In genomic region chr13:60358408-60359060, GRCm38 (mm10) we compare ENCODE assay signal across 11 mouse cellular contexts.
DNase-seq lines count a peak whose midpoint lies in the region; ATAC-seq and TF ChIP-seq lines count a peak whose summit lies in the region.
"Had no signal": no experiment of that assay in that cellular context is flagged by ENCODE, and none has a peak within 500 bp of the region (broad histone marks: within the 10 kb centered on the region; RNA-seq: fewer than 3 reads in every experiment).

No protein-coding gene starts in this region.

- peak; percentile 18 for DNase-seq in forebrain, embryonic 11.5 days (ENCODE audit: low spot score)
- DNase-seq in testis, postnatal 14 days (ENCODE audit: low spot score), result peak; percentile 11
- no peak for DNase-seq in testis, postnatal 10 days (ENCODE audit: low spot score)
- peak; percentile 19 for DNase-seq in stomach, postnatal 0 days (ENCODE audit: low spot score)
- no peak for DNase-seq in layer of hippocampus, postnatal 25 days (ENCODE audit: extremely low spot score in 1 of 2, low spot score in 1 of 2)
- no peak for DNase-seq in yolk sac, embryonic 10.5 days (ENCODE audit: low spot score)
- DNase-seq: cerebellum, adult 8-10 months had no signal

- no peak overlapping the region for H3K9ac ChIP-seq in forebrain, embryonic 11.5 days (ENCODE audit: low read length)
- H3K9ac ChIP-seq in forebrain, embryonic 13.5 days, result no peak overlapping the region
- no peak overlapping the region for H3K9ac ChIP-seq in intestine, embryonic 15.5 days
- H3K9ac ChIP-seq in stomach, postnatal 0 days (ENCODE audit: low read length), result no peak overlapping the region
- H3K9ac ChIP-seq: hindbrain, embryonic 15.5 days; midbrain, embryonic 15.5 days had no signal

- H3K36me3 ChIP-seq in forebrain, embryonic 11.5 days (ENCODE audit: control insufficient read depth, insufficient read depth, low read length), result no peaks in the 10 kb centered on the region
- H3K36me3 ChIP-seq in forebrain, embryonic 13.5 days (ENCODE audit: poor library complexity, severe bottlenecking), result no peaks in the 10 kb centered on the region
- H3K36me3 ChIP-seq in intestine, embryonic 15.5 days, result no peaks in the 10 kb centered on the region
- no peaks in the 10 kb centered on the region for H3K36me3 ChIP-seq in stomach, postnatal 0 days (ENCODE audit: control insufficient read depth, insufficient read depth, low read length)
- H3K36me3 ChIP-seq: hindbrain, embryonic 15.5 days; midbrain, embryonic 15.5 days had no signal

- H3K4me2 ChIP-seq in forebrain, embryonic 11.5 days (ENCODE audit: low read depth, low read length, severe bottlenecking), result no peak overlapping the region
- no peak overlapping the region for H3K4me2 ChIP-seq in forebrain, embryonic 13.5 days
- H3K4me2 ChIP-seq in intestine, embryonic 15.5 days (replicated peaks), result no peak overlapping the region
- no peak overlapping the region for H3K4me2 ChIP-seq in stomach, postnatal 0 days (replicated peaks; ENCODE audit: low read depth)
- H3K4me2 ChIP-seq: hindbrain, embryonic 15.5 days; midbrain, embryonic 15.5 days had no signal

- TF ChIP-seq CTCF in stomach, postnatal 0 days (IDR thresholded peaks at IDR 0.05; ENCODE audit: low read depth), result no peak

- no peak for ATAC-seq in forebrain, embryonic 11.5 days (replicated peaks; ENCODE audit: low FRiP score)
- ATAC-seq in forebrain, embryonic 13.5 days, result no peak
- ATAC-seq in intestine, embryonic 15.5 days, result peak; percentile 92
- peak; percentile 83; the same call in 1 of the 2 replicates for ATAC-seq in stomach, postnatal 0 days (ENCODE audit: low FRiP score, low TSS enrichment)
- ATAC-seq: midbrain, embryonic 15.5 days had no signal

- 88% methylated on average over 7 of the region's 7 CpGs for whole genome bisulfite sequencing in forebrain, embryonic 11.5 days
- WGBS in forebrain, embryonic 13.5 days, result 84% methylated on average over 7 of the region's 7 CpGs
- 35% methylated on average over 7 of the region's 7 CpGs for WGBS in intestine, embryonic 15.5 days
- WGBS in stomach, postnatal 0 days, result 27% methylated on average over 7 of the region's 7 CpGs

- 0 out of 2 replicates have a peak, but pooled peaks cover 2% of the 10 kb centered on the region for H3K4me1 ChIP-seq in forebrain, embryonic 11.5 days (replicated peaks; ENCODE audit: control insufficient read depth, insufficient read depth, low read length)
- no peaks in the 10 kb centered on the region for H3K4me1 ChIP-seq in forebrain, embryonic 13.5 days
- peaks cover 7% of the 10 kb centered on the region; the same call in 1 of the 2 replicates for H3K4me1 ChIP-seq in intestine, embryonic 15.5 days (replicated peaks)
- H3K4me1 ChIP-seq in stomach, postnatal 0 days (replicated peaks; ENCODE audit: control insufficient read depth, insufficient read depth), result no peaks in the 10 kb centered on the region
- H3K4me1 ChIP-seq: hindbrain, embryonic 15.5 days; midbrain, embryonic 15.5 days had no signal

- no peak overlapping the region for H3K4me3 ChIP-seq in forebrain, embryonic 11.5 days (ENCODE audit: low read depth, low read length)
- no peak overlapping the region for H3K4me3 ChIP-seq in forebrain, embryonic 13.5 days
- no peak overlapping the region for H3K4me3 ChIP-seq in intestine, embryonic 15.5 days (replicated peaks)
- no peak overlapping the region for H3K4me3 ChIP-seq in stomach, postnatal 0 days (ENCODE audit: low read depth, low read length)
- H3K4me3 ChIP-seq: hindbrain, embryonic 15.5 days; midbrain, embryonic 15.5 days had no signal

- H3K27ac ChIP-seq in forebrain, embryonic 11.5 days (ENCODE audit: low read depth, low read length), result no peak overlapping the region
- no peak overlapping the region for H3K27ac ChIP-seq in forebrain, embryonic 13.5 days
- peak overlapping the region; percentile 72 for H3K27ac ChIP-seq in intestine, embryonic 15.5 days
- H3K27ac ChIP-seq in stomach, postnatal 0 days (replicated peaks), result peak overlapping the region; percentile 40
- H3K27ac ChIP-seq: hindbrain, embryonic 15.5 days; midbrain, embryonic 15.5 days had no signal

- no peaks in the 10 kb centered on the region for H3K27me3 ChIP-seq in forebrain, embryonic 11.5 days (ENCODE audit: control insufficient read depth, insufficient read depth, low read length)
- H3K27me3 ChIP-seq in forebrain, embryonic 13.5 days, result no peaks in the 10 kb centered on the region
- H3K27me3 ChIP-seq in intestine, embryonic 15.5 days (replicated peaks), result no peaks in the 10 kb centered on the region
- H3K27me3 ChIP-seq in stomach, postnatal 0 days (ENCODE audit: control insufficient read depth, insufficient read depth, low read length), result no peaks in the 10 kb centered on the region
- H3K27me3 ChIP-seq: hindbrain, embryonic 15.5 days; midbrain, embryonic 15.5 days had no signal

- TF ChIP-seq EP300 in stomach, postnatal 0 days (optimal IDR thresholded peaks at IDR 0.05), result no peak

- H3K9me3 ChIP-seq in forebrain, embryonic 11.5 days (ENCODE audit: control insufficient read depth, low read length), result no peaks in the 10 kb centered on the region
- no peaks in the 10 kb centered on the region for H3K9me3 ChIP-seq in forebrain, embryonic 13.5 days (replicated peaks)
- no peaks in the 10 kb centered on the region for H3K9me3 ChIP-seq in intestine, embryonic 15.5 days
- no peaks in the 10 kb centered on the region for H3K9me3 ChIP-seq in stomach, postnatal 0 days (ENCODE audit: control insufficient read depth, low read length)
- H3K9me3 ChIP-seq: hindbrain, embryonic 15.5 days; midbrain, embryonic 15.5 days had no signal

Comparison
In these comparisons a context has a peak if more than half of its experiments do, and no peak if none do; other contexts are left out.
1. DNase-seq: peak in forebrain, embryonic 11.5 days (single experiment), testis, postnatal 14 days (single experiment) and stomach, postnatal 0 days (single experiment); none in testis, postnatal 10 days (single experiment), layer of hippocampus, postnatal 25 days (0 of 2) and yolk sac, embryonic 10.5 days (single experiment).
2. ATAC-seq: peak in intestine, embryonic 15.5 days (single experiment) and stomach, postnatal 0 days (single experiment); none in forebrain, embryonic 11.5 days (single experiment) and forebrain, embryonic 13.5 days (single experiment).
3. H3K27ac ChIP-seq: peak in intestine, embryonic 15.5 days (single experiment) and stomach, postnatal 0 days (single experiment); none in forebrain, embryonic 11.5 days (single experiment) and forebrain, embryonic 13.5 days (single experiment).